Mouse (Mus musculus): ENCODE results near the gene Zfp69.
A peak's percentile ranks its signal among the peaks of the same experiment; 100 is the strongest.

Gene Zfp69

GRCm38 (mm10) chr4:120951428-120951973, at the start of gene Zfp69:
TSS of gene Zfp69 (minus strand) at chr4:120951699.
- peak; percentile 94 to 96 for DNase-seq

GRCm38 (mm10) chr4:121001042-121001441, 49.5 kb upstream of the Zfp69 start:
- DNase-seq: no peak

GRCm38 (mm10) chr4:120995911-120996310, 44.4 kb upstream of the Zfp69 start:
- no peak for DNase-seq

GRCm38 (mm10) chr4:120993025-120993424, 41.5 kb upstream of the Zfp69 start:
- no peak for DNase-seq

GRCm38 (mm10) chr4:120992284-120992683, 40.8 kb upstream of the Zfp69 start:
- no peak for DNase-seq

GRCm38 (mm10) chr4:120987319-120987718, 35.8 kb upstream of the Zfp69 start:
- no peak for DNase-seq

- DNase-seq: peak; percentile 51
Measured at GRCm38 (mm10) chr4:120986446-120986845, 34.9 kb upstream of the Zfp69 start.

GRCm38 (mm10) chr4:120978221-120978620, 26.7 kb upstream of the Zfp69 start:
- DNase-seq: no peak

- no peak for DNase-seq
Measured at GRCm38 (mm10) chr4:120975428-120975734, 23.9 kb upstream of the Zfp69 start.

- no peak for DNase-seq
Measured at GRCm38 (mm10) chr4:120974711-120975427, 23.4 kb upstream of the Zfp69 start.

- no peak for DNase-seq
Measured at GRCm38 (mm10) chr4:120971842-120972241, 20.3 kb upstream of the Zfp69 start.

GRCm38 (mm10) chr4:120969382-120970146, 18.1 kb upstream of the Zfp69 start:
- peak; percentile 52 to 66 for DNase-seq

GRCm38 (mm10) chr4:120968486-120968885, 17.0 kb upstream of the Zfp69 start:
- no peak for DNase-seq

GRCm38 (mm10) chr4:120955586-120955985, 4.1 kb upstream of the Zfp69 start:
- DNase-seq: no peak

- DNase-seq: no peak
Measured at GRCm38 (mm10) chr4:120953667-120954066, 2.2 kb upstream of the Zfp69 start.

GRCm38 (mm10) chr4:120953038-120953437, 1.5 kb upstream of the Zfp69 start:
- DNase-seq: no peak

GRCm38 (mm10) chr4:120952163-120952562, 664 bp upstream of the Zfp69 start:
- DNase-seq: no peak

GRCm38 (mm10) chr4:120950763-120951427, 604 bp downstream of the Zfp69 start:
- DNase-seq: no peak

GRCm38 (mm10) chr4:120948938-120949337, 2.6 kb downstream of the Zfp69 start:
- peak; percentile 62 to 73 for DNase-seq

- no peak for DNase-seq
Measured at GRCm38 (mm10) chr4:120935006-120935405, 16.5 kb downstream of the Zfp69 start.

- DNase-seq: no peak
Measured at GRCm38 (mm10) chr4:120930736-120931135, 20.8 kb downstream of the Zfp69 start.

GRCm38 (mm10) chr4:120928686-120929085, 22.8 kb downstream of the Zfp69 start:
- DNase-seq: peak; percentile 24 to 59

GRCm38 (mm10) chr4:120925386-120925785, 26.1 kb downstream of the Zfp69 start:
- DNase-seq: peak; percentile 23 to 57

Measured in kidney, postnatal 4 days (tissue).